Mouse (Mus musculus): ENCODE results near the gene Cldn18. TPM values are rescaled to one million over a fixed set of nuclear protein-coding genes. Genes with fewer than 3 reads are reported as not detected.

Cldn18 gene
- total and polyA plus RNA-seq, 3 experiments = not detected

- H3K9ac ChIP-seq (ENCODE audit: control insufficient read depth, low read depth, low read length, poor library complexity, severe bottlenecking) = no peak overlapping the region
- H3K9me3 ChIP-seq (replicated peaks; ENCODE audit: insufficient read depth, low read length) = no peaks in the 10 kb centered on the region
- H3K27me3 ChIP-seq (ENCODE audit: control insufficient read depth in 1 of 2, insufficient read depth in 2 of 2, low read length in 2 of 2) = no peaks in the 10 kb centered on the region; a peak in 2 of 4 replicates
- no peaks in the 10 kb centered on the region for H3K4me1 ChIP-seq (ENCODE audit: control insufficient read depth in 1 of 2, insufficient read depth in 2 of 2, low read length in 2 of 2)
- no peak for DNase-seq (ENCODE audit: low read depth, low spot score)
- no peaks in the 10 kb centered on the region for H3K36me3 ChIP-seq (ENCODE audit: control insufficient read depth in 1 of 2, insufficient read depth in 2 of 2, low read length in 2 of 2)
- no peak for TF ChIP-seq TCF12 (IDR thresholded peaks at IDR 0.05; ENCODE audit: low read depth, low read length)
- TF ChIP-seq USF2 (IDR thresholded peaks at IDR 0.05; ENCODE audit: borderline replicate concordance in 1 of 2, insufficient read depth in 1 of 2, low read depth in 1 of 2, low read length in 2 of 2) = no peak
- no peak for TF ChIP-seq ZMIZ1 (IDR thresholded peaks at IDR 0.05; ENCODE audit: low read depth, low read length)
- no peak for TF ChIP-seq POLR2AphosphoS5 (IDR thresholded peaks at IDR 0.05; ENCODE audit: borderline replicate concordance, low read depth, low read length)
- no peak for TF ChIP-seq MEF2A (IDR thresholded peaks at IDR 0.05; ENCODE audit: extremely low read depth, insufficient replicate concordance, low read depth, low read length, poor library complexity, severe bottlenecking)
- no peak for TF ChIP-seq MAFK (IDR thresholded peaks at IDR 0.05; ENCODE audit: borderline replicate concordance, low read depth, low read length)
- TF ChIP-seq UBTF (IDR thresholded peaks at IDR 0.05; ENCODE audit: borderline replicate concordance, insufficient read depth, low read depth, low read length) = no peak
- no peak for TF ChIP-seq ELF1 (IDR thresholded peaks at IDR 0.05; ENCODE audit: low read depth, low read length)
- TF ChIP-seq POLR2A (IDR thresholded peaks at IDR 0.05; ENCODE audit: control insufficient read depth in 1 of 2, insufficient read depth in 1 of 2, low read depth in 1 of 2, low read length in 2 of 2, poor library complexity in 1 of 2) = no peak
- TF ChIP-seq CTCF (IDR thresholded peaks at IDR 0.05 in 2 of 3, conservative IDR thresholded peaks at IDR 0.05 in 1 of 3; ENCODE audit: control insufficient read depth in 1 of 3, insufficient read depth in 1 of 3, low read depth in 2 of 3, low read length in 3 of 3, poor library complexity in 1 of 3, severe bottlenecking in 1 of 3) = no peak
- no peak for TF ChIP-seq HCFC1 (IDR thresholded peaks at IDR 0.05; ENCODE audit: low read depth, low read length)
- TF ChIP-seq EP300 (IDR thresholded peaks at IDR 0.05; ENCODE audit: low read depth in 1 of 2, low read length in 2 of 2) = no peak
- TF ChIP-seq RAD21 (IDR thresholded peaks at IDR 0.05; ENCODE audit: low read depth, low read length) = no peak
- TF ChIP-seq MXI1 (IDR thresholded peaks at IDR 0.05; ENCODE audit: low read depth, low read length) = no peak
- no peak for TF ChIP-seq SIN3A (IDR thresholded peaks at IDR 0.05; ENCODE audit: low read length)
- no peak for TF ChIP-seq KAT2A (conservative IDR thresholded peaks at IDR 0.05; ENCODE audit: low read depth, low read length)
- no peak overlapping the region for H3K4me3 ChIP-seq (ENCODE audit: control insufficient read depth in 1 of 2, insufficient read depth in 1 of 2, low read depth in 2 of 2, low read length in 2 of 2)
- H3K79me2 ChIP-seq (ENCODE audit: control insufficient read depth, insufficient read depth, low read length, poor library complexity) = no peaks in the 10 kb centered on the region
- no peak overlapping the region for H3K27ac ChIP-seq (ENCODE audit: control insufficient read depth, low read depth, low read length)
These were observed 7.3 kb downstream of the Cldn18 start for GRCm38 (mm10) chr9:99709588-99710248.

- Histone ChIP-seq H3K79me2 (ENCODE audit: control insufficient read depth, insufficient read depth, low read length, poor library complexity) (no peaks in the 10 kb centered on the region), H3K27me3 (ENCODE audit: control insufficient read depth in 1 of 2, insufficient read depth in 2 of 2, low read length in 2 of 2) (no peaks in the 10 kb centered on the region; a peak in 1 of 4 replicates), H3K36me3 (ENCODE audit: control insufficient read depth in 1 of 2, insufficient read depth in 2 of 2, low read length in 2 of 2) (no peaks in the 10 kb centered on the region; a peak in 1 of 4 replicates), H3K9ac (ENCODE audit: control insufficient read depth, low read depth, low read length, poor library complexity, severe bottlenecking) (no peak overlapping the region), H3K9me3 (replicated peaks; ENCODE audit: insufficient read depth, low read length) (no peaks in the 10 kb centered on the region), H3K27ac (ENCODE audit: control insufficient read depth, low read depth, low read length) (no peak overlapping the region), H3K4me1 (ENCODE audit: control insufficient read depth in 1 of 2, insufficient read depth in 2 of 2, low read length in 2 of 2) (peaks cover 0 to 4% of the 10 kb centered on the region in 2 experiments; a peak in 2 of 4 replicates), H3K4me3 (ENCODE audit: control insufficient read depth in 1 of 2, insufficient read depth in 1 of 2, low read depth in 2 of 2, low read length in 2 of 2) (no peak overlapping the region)
- no peak for DNase-seq (ENCODE audit: low read depth, low spot score)
- no peak for TF ChIP-seq NELFE (IDR thresholded peaks at IDR 0.05; ENCODE audit: low read depth, low read length)
- TF ChIP-seq MAX (IDR thresholded peaks at IDR 0.05; ENCODE audit: low read length) = no peak
These were observed 9.5 kb downstream of the Cldn18 start for GRCm38 (mm10) chr9:99707425-99708126.
